In genomic region chr4:59404375-59404774, GRCm38 (mm10) we compare ENCODE assay signal across 8 mouse cellular contexts. TPM values are rescaled to one million over a fixed set of nuclear protein-coding genes. Genes with fewer than 3 reads are reported as not detected.
DNase-seq lines count a peak whose midpoint lies in the region; ATAC-seq and TF ChIP-seq lines count a peak whose summit lies in the region.

No protein-coding gene starts in this region.

- H3K36me3 ChIP-seq in intestine, embryonic 15.5 days: no peaks in the 10 kb centered on the region
- no peaks in the 10 kb centered on the region for H3K36me3 ChIP-seq in intestine, postnatal 0 days (ENCODE audit: control insufficient read depth, insufficient read depth)

- no peaks in the 10 kb centered on the region for H3K27me3 ChIP-seq in intestine, embryonic 15.5 days (replicated peaks)
- no peaks in the 10 kb centered on the region for H3K27me3 ChIP-seq in intestine, postnatal 0 days (replicated peaks; ENCODE audit: control insufficient read depth, insufficient read depth, low read length)

- no peak overlapping the region for H3K9ac ChIP-seq in intestine, embryonic 15.5 days
- H3K9ac ChIP-seq in intestine, postnatal 0 days (ENCODE audit: low read depth, low read length): no peak overlapping the region

- TF ChIP-seq CTCF in intestine, postnatal 0 days (IDR thresholded peaks at IDR 0.05; ENCODE audit: low read depth): no peak

- no peak overlapping the region for H3K4me3 ChIP-seq in intestine, embryonic 15.5 days (replicated peaks)
- no peak overlapping the region for H3K4me3 ChIP-seq in intestine, postnatal 0 days (ENCODE audit: low read depth, low read length)
- H3K4me3 ChIP-seq in brown adipose tissue, adult 24 weeks (ENCODE audit: insufficient read depth, low read depth, low read length): peak overlapping the region; percentile 17

- 0 out of 2 replicates have a peak, but pooled peaks cover 4% of the 10 kb centered on the region for H3K4me1 ChIP-seq in intestine, embryonic 15.5 days (replicated peaks)
- no peaks in the 10 kb centered on the region for H3K4me1 ChIP-seq in intestine, postnatal 0 days (replicated peaks; ENCODE audit: control insufficient read depth, insufficient read depth, low read length)
- peaks cover 3% of the 10 kb centered on the region; the same call in 1 of the 2 replicates for H3K4me1 ChIP-seq in brown adipose tissue, adult 24 weeks (ENCODE audit: control insufficient read depth, insufficient read depth, insufficient read length, low read length)

- H3K4me2 ChIP-seq in intestine, embryonic 15.5 days (replicated peaks): peak overlapping the region; percentile 28; the same call in 1 of the 2 replicates
- H3K4me2 ChIP-seq in intestine, postnatal 0 days (replicated peaks; ENCODE audit: low read depth): no peak overlapping the region

- no peaks in the 10 kb centered on the region for H3K9me3 ChIP-seq in intestine, embryonic 15.5 days
- H3K9me3 ChIP-seq in intestine, postnatal 0 days (ENCODE audit: control insufficient read depth): no peaks in the 10 kb centered on the region

- intact Hi-C loops in left cerebral cortex, postnatal 4 days (cut with DNase I): no loop called here

- WGBS in intestine, embryonic 15.5 days: 53% methylated on average over 6 of the region's 6 CpGs
- 60% methylated on average over 6 of the region's 6 CpGs for WGBS in intestine, postnatal 0 days

- no peak for ATAC-seq in intestine, embryonic 15.5 days
- ATAC-seq in intestine, postnatal 0 days: no peak

- no peak overlapping the region for H3K27ac ChIP-seq in intestine, embryonic 15.5 days
- H3K27ac ChIP-seq in intestine, postnatal 0 days (ENCODE audit: low read depth, low read length): no peak overlapping the region
- H3K27ac ChIP-seq in brown adipose tissue, adult 24 weeks (replicated peaks; ENCODE audit: low read depth, low read length): no peak overlapping the region

- peak; percentile 12 to 28 for DNase-seq in heart, adult 9 months (ENCODE audit: low spot score in 2 of 2)
- peak; percentile 30 for DNase-seq in left cerebral cortex, postnatal 4 days
- DNase-seq in urinary bladder, postnatal 14 days (ENCODE audit: low spot score): no peak
- DNase-seq in spleen, adult 12 weeks (ENCODE audit: low spot score): no peak
- no peak for DNase-seq in liver

RNA-seq across cellular contexts. Expression of gene Susd1, which starts 34.1 kb away (rescaled TPM):
- polyA plus RNA-seq in intestine, embryonic 15.5 days (2015; fragmentation: Nextera tagmentation; extraction: Ambion mirVana): 10.8 and 11.2 TPM in 2 replicates
- 5.0 and 5.9 TPM in 2 replicates for polyA plus RNA-seq in intestine, postnatal 0 days (2015; fragmentation: Nextera tagmentation; extraction: Ambion mirVana)
- polyA plus RNA-seq in brown adipose tissue, adult 24 weeks (2012; ENCODE audit: insufficient read depth, insufficient read length, missing spikeins): 1.1 and 1.6 TPM in 2 replicates
- 1 to 10 TPM; 6.0 to 6.4 TPM for total RNA-seq in left cerebral cortex, postnatal 4 days (2021)

Comparison
In these comparisons a context has a peak if more than half of its experiments do, and no peak if none do; other contexts are left out.
1. DNase-seq: peak in heart, adult 9 months (2 of 2) and left cerebral cortex, postnatal 4 days (single experiment); none in urinary bladder, postnatal 14 days (single experiment), spleen, adult 12 weeks (single experiment) and liver (single experiment).